Mouse (Mus musculus) CH12.LX (cell line): ENCODE data around the gene Igf1. TPM values are rescaled to one million over a fixed set of nuclear protein-coding genes. Genes with fewer than 3 reads are reported as not detected.

ENCODE experiments used
- DNase-seq: peaks from one replicate; pipeline ENCODE4 v3.0.0-alpha.2; 2013; ENCODE audit errors: extremely low read depth
- H3K27ac ChIP-seq: 2 replicates; pipeline ENCODE4 v1.5.1; 2012; ENCODE audit warnings: low read depth, mild to moderate bottlenecking, control low read depth, moderate library complexity; ENCODE audit not compliant: insufficient read depth
- H3K27me3 ChIP-seq: replicated peaks from 2 replicates; pipeline ENCODE3; 2012; ENCODE audit warnings: inconsistent platforms
- H3K36me3 ChIP-seq, 2 experiments: replicated peaks in 1 of 2; 2 replicates each; pipeline versions ENCODE3 to v1.6.1; 2012; ENCODE audit warnings: inconsistent platforms in 1 of 2, low read length in 1 of 2, mild to moderate bottlenecking in 1 of 2, mixed read lengths in 1 of 2, moderate library complexity in 1 of 2; ENCODE audit not compliant: control insufficient read depth in 1 of 2, insufficient read depth in 1 of 2
- H3K4me1 ChIP-seq, 2 experiments: 2 replicates each; pipeline ENCODE4 v1.6.1; 2012; ENCODE audit warnings: inconsistent platforms in 1 of 2, moderate library complexity in 1 of 2; ENCODE audit not compliant: insufficient read depth in 2 of 2, control insufficient read depth in 1 of 2
- H3K4me2 ChIP-seq: 2 replicates; pipeline ENCODE4 v1.6.1; 2012; ENCODE audit warnings: low read depth, mild to moderate bottlenecking, control low read depth; ENCODE audit not compliant: poor library complexity, insufficient read depth, severe bottlenecking
- H3K4me3 ChIP-seq, 3 experiments: fragments of 150-350 bp in 1 of 3; sonication (generic) in 1 of 3; replicated peaks in 1 of 3; 2 replicates each; pipeline versions ENCODE3 to v1.5.1; 2011 to 2012; ENCODE audit warnings: low read depth in 2 of 3, low read length in 2 of 3, mild to moderate bottlenecking in 2 of 3, moderate library complexity in 2 of 3, control low read depth in 1 of 3, improper control_type of control experiment in 1 of 3, inconsistent platforms in 1 of 3, mixed read lengths in 1 of 3; ENCODE audit not compliant: poor library complexity in 1 of 3
- H3K79me2 ChIP-seq: replicated peaks from 2 replicates; pipeline ENCODE4 v1.6.1; 2012; ENCODE audit warnings: mild to moderate bottlenecking, moderate library complexity; ENCODE audit not compliant: control insufficient read depth, poor library complexity, insufficient read depth, severe bottlenecking; ENCODE audit errors: extremely low read depth
- H3K9ac ChIP-seq: 2 replicates; pipeline ENCODE4 v1.6.1; 2012; ENCODE audit warnings: low read depth, mild to moderate bottlenecking, control low read depth, moderate library complexity; ENCODE audit not compliant: insufficient read depth
- H3K9me3 ChIP-seq: replicated peaks from 2 replicates; pipeline ENCODE3; 2012; ENCODE audit warnings: low read length, inconsistent platforms, mixed read lengths
- BHLHE40 ChIP-seq: IDR thresholded peaks from 2 replicates; pipeline ENCODE4 v1.6.1; 2011; ENCODE audit warnings: mild to moderate bottlenecking, low read depth, low read length, improper control_type of control experiment
- E2F4 ChIP-seq: IDR thresholded peaks from 2 replicates; pipeline ENCODE4 v1.6.1; 2011; ENCODE audit warnings: low read depth, low read length, improper control_type of control experiment; ENCODE audit not compliant: insufficient replicate concordance
- EP300 ChIP-seq: IDR thresholded peaks from 2 replicates; pipeline ENCODE4 v1.6.1; 2011; ENCODE audit warnings: low read length, improper control_type of control experiment
- ETS1 ChIP-seq: conservative IDR thresholded peaks from 2 replicates; pipeline ENCODE4 v1.6.1; 2012; ENCODE audit warnings: low read depth, mild to moderate bottlenecking, inconsistent platforms, low read length, improper control_type of control experiment, moderate library complexity
- JUND ChIP-seq: conservative IDR thresholded peaks from 2 replicates; pipeline ENCODE4 v1.6.1; 2011; ENCODE audit warnings: low read depth, low read length, improper control_type of control experiment
- KAT2A ChIP-seq: IDR thresholded peaks from 2 replicates; pipeline ENCODE4 v1.6.1; 2012; ENCODE audit warnings: low read length, improper control_type of control experiment, inconsistent platforms; ENCODE audit not compliant: insufficient replicate concordance
- MAX ChIP-seq: IDR thresholded peaks from 2 replicates; pipeline ENCODE4 v1.6.1; 2011; ENCODE audit warnings: low read length, improper control_type of control experiment
- MAZ ChIP-seq: IDR thresholded peaks from 2 replicates; pipeline ENCODE4 v1.6.1; 2012; ENCODE audit warnings: low read depth, mild to moderate bottlenecking, inconsistent platforms, low read length, improper control_type of control experiment, moderate library complexity
- NRF1 ChIP-seq: IDR thresholded peaks from 2 replicates; pipeline ENCODE4 v1.6.1; 2014; ENCODE audit warnings: low read depth, mild to moderate bottlenecking, inconsistent platforms, low read length, improper control_type of control experiment, moderate library complexity
- PAX5 ChIP-seq: IDR thresholded peaks from 2 replicates; pipeline ENCODE4 v1.6.1; 2012; ENCODE audit warnings: low read length, inconsistent platforms, mixed read lengths
- POLR2A ChIP-seq: IDR thresholded peaks from 2 replicates; pipeline ENCODE4 v1.6.1; 2011; ENCODE audit warnings: low read depth, mild to moderate bottlenecking, improper control_type of control experiment, low read length
- POLR2AphosphoS2 ChIP-seq: IDR thresholded peaks from 2 replicates; pipeline ENCODE4 v1.6.1; 2011; ENCODE audit warnings: low read depth, low read length, improper control_type of control experiment
- RCOR1 ChIP-seq: conservative IDR thresholded peaks from 2 replicates; pipeline ENCODE4 v1.6.1; 2012; ENCODE audit warnings: low read depth, mild to moderate bottlenecking, inconsistent platforms, low read length, improper control_type of control experiment
- SMC3 ChIP-seq: IDR thresholded peaks from 2 replicates; pipeline ENCODE4 v1.6.1; 2011; ENCODE audit warnings: low read depth, low read length, improper control_type of control experiment
- UBTF ChIP-seq: IDR thresholded peaks from 2 replicates; pipeline ENCODE4 v1.6.1; 2012; ENCODE audit warnings: low read depth, mild to moderate bottlenecking, inconsistent platforms, low read length, improper control_type of control experiment, moderate library complexity
- USF2 ChIP-seq: conservative IDR thresholded peaks from 2 replicates; pipeline ENCODE4 v1.6.1; 2011; ENCODE audit warnings: low read depth, low read length, improper control_type of control experiment
- ZMIZ1 ChIP-seq: IDR thresholded peaks from 2 replicates; pipeline ENCODE4 v1.6.1; 2012; ENCODE audit warnings: low read depth, mild to moderate bottlenecking, inconsistent platforms, low read length, improper control_type of control experiment
- dilution Hi-C: fragments of 300-500 bp; cut with MboI; formaldehyde crosslinking; loops from 2 replicates; pipeline ENCODE4 v1.14.3; 2020; ENCODE audit warnings: low sequenced_read_pairs; ENCODE audit not compliant: extremely low pct_unique_long_range_greater_than_20kb, extremely low pct_ligation_motif_present
- in situ Hi-C: fragments of 300-500 bp; cut with MboI; formaldehyde crosslinking; loops from 3 replicates; pipeline ENCODE4 v1.14.3; 2019; ENCODE audit warnings: low sequenced_read_pairs, low pct_ligation_motif_present, low pct_unique_long_range_greater_than_20kb, mixed read lengths
- polyA plus RNA-seq: library from polyadenylated mRNA; unstranded; fragments of >175 nt; gene quantifications from 2 replicates; pipeline ENCODE4 v1.2.1, GENCODE M21; 2012; ENCODE audit warnings: low read depth; ENCODE audit not compliant: insufficient read length
- total RNA-seq, 2 experiments: library from RNA; depleted of rRNA; stranded (reverse); fragments of 300-350 nt in 1 of 2; fragments of >200 nt in 1 of 2; gene quantifications; 2 replicates each; pipeline ENCODE4 v1.2.3; 2012 to 2014

Igf1 gene
- total and polyA plus RNA-seq, 3 experiments = 0.23 TPM; not detected in 2

- H3K27me3 ChIP-seq = no peaks in the 10 kb centered on the region
- DNase-seq = no peak
- no peak overlapping the region for H3K9ac ChIP-seq
- H3K36me3 ChIP-seq = no peaks in the 10 kb centered on the region
- H3K27ac ChIP-seq = no peak overlapping the region
- in situ Hi-C loops (no loop called here), dilution Hi-C loops (no loop called here)
- peaks cover 2 to 9% of the 10 kb centered on the region in 2 experiments; a peak in 2 of 4 replicates for H3K4me1 ChIP-seq
- TF ChIP-seq NRF1 (no peak), POLR2A (no peak), SMC3 (no peak)
- no peak overlapping the region for H3K4me3 ChIP-seq
- H3K79me2 ChIP-seq = no peaks in the 10 kb centered on the region
- H3K4me2 ChIP-seq = no peak overlapping the region
- H3K9me3 ChIP-seq = no peaks in the 10 kb centered on the region
Observed at GRCm38 (mm10) chr10:87897331-87897730, 39.3 kb downstream of the Igf1 start.

DNA sequence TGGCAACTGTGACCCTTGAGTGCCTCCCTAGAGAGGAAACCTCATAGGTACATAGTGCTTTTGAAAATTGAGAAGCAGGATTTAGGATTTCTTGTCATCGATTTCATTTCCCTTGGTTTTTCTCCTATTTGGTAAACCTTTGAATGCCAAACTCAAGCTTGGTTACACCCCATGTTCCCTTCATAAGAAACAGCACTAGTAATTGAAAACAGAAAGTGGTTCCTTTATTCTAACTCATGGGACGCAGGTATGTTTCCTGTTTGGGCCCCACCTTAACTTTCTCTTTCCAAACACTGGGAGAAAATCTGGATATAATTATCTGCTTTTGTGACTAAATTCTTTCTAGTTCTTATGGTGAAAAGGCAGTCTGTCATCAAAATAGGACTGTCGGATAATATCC, 40.8 kb downstream of the Igf1 start:
- DNase-seq = no peak
- Histone ChIP-seq H3K4me1 (peaks cover 2 to 12% of the 10 kb centered on the region in 2 experiments; a peak in 2 of 4 replicates), H3K4me3 (no peak overlapping the region), H3K36me3 (no peaks in the 10 kb centered on the region), H3K9me3 (no peaks in the 10 kb centered on the region), H3K4me2 (no peak overlapping the region), H3K27ac (no peak overlapping the region), H3K9ac (no peak overlapping the region), H3K27me3 (no peaks in the 10 kb centered on the region)
- dilution Hi-C loops (no loop called here), in situ Hi-C loops (no loop called here)
- no peak for TF ChIP-seq PAX5
- no peak for TF ChIP-seq MAZ
- TF ChIP-seq SMC3 = no peak
- TF ChIP-seq KAT2A = no peak
- TF ChIP-seq E2F4 = no peak
- no peak for TF ChIP-seq BHLHE40
- no peak for TF ChIP-seq USF2
- TF ChIP-seq EP300 = no peak
- no peak for TF ChIP-seq MAX
- no peak for TF ChIP-seq POLR2AphosphoS2
- TF ChIP-seq UBTF = no peak
- no peak for TF ChIP-seq RCOR1
- no peak for TF ChIP-seq ZMIZ1
- no peak for TF ChIP-seq JUND
- no peak for TF ChIP-seq ETS1
- TF ChIP-seq POLR2A = no peak
- TF ChIP-seq, all 38 proteins: peak for 0
- no peaks in the 10 kb centered on the region for H3K79me2 ChIP-seq
